Mouse (Mus musculus): ENCODE results near the gene Lbhd2. TPM values are rescaled to one million over a fixed set of nuclear protein-coding genes. Genes with fewer than 3 reads are reported as not detected.
A peak's percentile ranks its signal among the peaks of the same experiment; 100 is the strongest.

Gene Lbhd2
- polyA plus RNA-seq, 1 experiment from 2014 or later, result not detected

GRCm38 (mm10) chr12:111411631-111412355 lies 5.2 kb downstream of the Lbhd2 start:
- no peak overlapping the region for H3K4me3 ChIP-seq
- no peak overlapping the region for H3K4me2 ChIP-seq
- H3K9ac ChIP-seq, result 0 out of 2 replicates have a peak overlapping the region, but pooled peaks have one; percentile 26
- H3K27me3 ChIP-seq, result peaks cover 48% of the 10 kb centered on the region
- no peak for ATAC-seq (ENCODE audit: low read depth)
- H3K36me3 ChIP-seq, result no peaks in the 10 kb centered on the region
- H3K27ac ChIP-seq (replicated peaks), result no peak overlapping the region
- peaks cover 33% of the 10 kb centered on the region for H3K4me1 ChIP-seq (replicated peaks)
- H3K9me3 ChIP-seq, result no peaks in the 10 kb centered on the region
- WGBS, result 79% methylated on average over 8 of the region's 8 CpGs

- Histone ChIP-seq H3K9ac (peak overlapping the region; percentile 52), H3K9me3 (no peaks in the 10 kb centered on the region), H3K4me1 (replicated peaks) (peaks cover 40% of the 10 kb centered on the region), H3K27ac (replicated peaks) (no peak overlapping the region), H3K4me2 (peak overlapping the region; percentile 56), H3K27me3 (peaks cover 48% of the 10 kb centered on the region), H3K4me3 (peak overlapping the region; percentile 33), H3K36me3 (no peaks in the 10 kb centered on the region)
- no peak for ATAC-seq (ENCODE audit: low read depth)
- WGBS, result 21% methylated on average over 12 of the region's 12 CpGs
Measured at GRCm38 (mm10) chr12:111412581-111413284, 6.1 kb downstream of the Lbhd2 start.

GRCm38 (mm10) chr12:111413300-111413699 lies 6.7 kb downstream of the Lbhd2 start:
- H3K27me3 ChIP-seq, result peaks cover 48% of the 10 kb centered on the region
- no peaks in the 10 kb centered on the region for H3K9me3 ChIP-seq
- H3K4me3 ChIP-seq, result peak overlapping the region; percentile 33
- no peak overlapping the region for H3K27ac ChIP-seq (replicated peaks)
- under 1% methylated on average over 21 of the region's 21 CpGs for WGBS
- H3K4me1 ChIP-seq (replicated peaks), result peaks cover 41% of the 10 kb centered on the region
- H3K36me3 ChIP-seq, result no peaks in the 10 kb centered on the region
- ATAC-seq (ENCODE audit: low read depth), result peak; percentile 80
- peak overlapping the region; percentile 52 for H3K9ac ChIP-seq
- peak overlapping the region; percentile 56 for H3K4me2 ChIP-seq

- Histone ChIP-seq H3K4me2 (peak within 1 kb of the TSS; percentile 45), H3K9ac (peak within 1 kb of the TSS; percentile 49; the same call in 1 of the 2 replicates), H3K36me3 (no peaks in the 10 kb centered on the region), H3K4me3 (peak within 1 kb of the TSS; percentile 16; the same call in 1 of the 2 replicates), H3K4me1 (replicated peaks) (peaks cover 23% of the 10 kb centered on the region), H3K9me3 (no peaks in the 10 kb centered on the region), H3K27me3 (peaks cover 50% of the 10 kb centered on the region), H3K27ac (replicated peaks) (no peak within 1 kb of the TSS)
- WGBS, result 3% methylated on average over 17 of the region's 17 CpGs
- no peak for ATAC-seq (ENCODE audit: low read depth)
Measured at GRCm38 (mm10) chr12:111416921-111417779, 10.5 kb downstream of the Lbhd2 start, which contains the start of gene Exoc3l4. TSS of gene Exoc3l4 (plus strand) at chr12:111417017.

- Histone ChIP-seq H3K4me2 (no peak overlapping the region), H3K4me3 (no peak overlapping the region), H3K27ac (replicated peaks) (no peak overlapping the region), H3K27me3 (peaks cover 78% of the 10 kb centered on the region), H3K4me1 (replicated peaks) (peaks cover 26% of the 10 kb centered on the region), H3K9ac (no peak overlapping the region), H3K36me3 (no peaks in the 10 kb centered on the region), H3K9me3 (no peaks in the 10 kb centered on the region)
- no peak for ATAC-seq (ENCODE audit: low read depth)
- WGBS, result 79% methylated on average over 5 of the region's 5 CpGs
Measured at GRCm38 (mm10) chr12:111419918-111420317, 13.3 kb downstream of the Lbhd2 start.

- H3K9ac ChIP-seq, result no peak overlapping the region
- no peak overlapping the region for H3K27ac ChIP-seq (replicated peaks)
- WGBS, result 53% methylated on average over 7 of the region's 7 CpGs
- H3K4me1 ChIP-seq (replicated peaks), result peaks cover 36% of the 10 kb centered on the region
- H3K27me3 ChIP-seq, result peaks cover 90% of the 10 kb centered on the region
- no peaks in the 10 kb centered on the region for H3K9me3 ChIP-seq
- H3K36me3 ChIP-seq, result no peaks in the 10 kb centered on the region
- ATAC-seq (ENCODE audit: low read depth), result no peak
- no peak overlapping the region for H3K4me3 ChIP-seq
- H3K4me2 ChIP-seq, result no peak overlapping the region
Measured at GRCm38 (mm10) chr12:111420946-111421709, 14.5 kb downstream of the Lbhd2 start.

- ATAC-seq (ENCODE audit: low read depth), result no peak
- H3K9ac ChIP-seq, result no peak overlapping the region
- H3K4me1 ChIP-seq (replicated peaks), result peaks cover 27% of the 10 kb centered on the region
- no peak overlapping the region for H3K4me3 ChIP-seq
- no peaks in the 10 kb centered on the region for H3K9me3 ChIP-seq
- H3K27ac ChIP-seq (replicated peaks), result no peak overlapping the region
- no peak overlapping the region; the same call in 1 of the 2 replicates for H3K4me2 ChIP-seq
- H3K36me3 ChIP-seq, result no peaks in the 10 kb centered on the region
- H3K27me3 ChIP-seq, result peaks cover 94% of the 10 kb centered on the region
- 31% methylated on average over 5 of the region's 5 CpGs for WGBS
Measured at GRCm38 (mm10) chr12:111422852-111423251, 16.2 kb downstream of the Lbhd2 start.

GRCm38 (mm10) chr12:111423570-111424129 lies 17.0 kb downstream of the Lbhd2 start:
- Histone ChIP-seq H3K36me3 (no peaks in the 10 kb centered on the region), H3K4me1 (replicated peaks) (peaks cover 35% of the 10 kb centered on the region), H3K9ac (peak overlapping the region; percentile 52; the same call in 1 of the 2 replicates), H3K4me3 (peak overlapping the region; percentile 30), H3K27ac (replicated peaks) (no peak overlapping the region), H3K4me2 (peak overlapping the region; percentile 54), H3K9me3 (no peaks in the 10 kb centered on the region), H3K27me3 (peaks cover 96% of the 10 kb centered on the region)
- no peak for ATAC-seq (ENCODE audit: low read depth)
- 2% methylated on average over 43 of the region's 43 CpGs for WGBS

GRCm38 (mm10) chr12:111424547-111424946 lies 17.9 kb downstream of the Lbhd2 start:
- peaks cover 44% of the 10 kb centered on the region for H3K4me1 ChIP-seq (replicated peaks)
- 21% methylated on average over 9 of the region's 9 CpGs for WGBS
- no peak overlapping the region for H3K27ac ChIP-seq (replicated peaks)
- H3K9ac ChIP-seq, result no peak overlapping the region
- peaks cover 95% of the 10 kb centered on the region for H3K27me3 ChIP-seq
- ATAC-seq (ENCODE audit: low read depth), result no peak
- no peaks in the 10 kb centered on the region for H3K9me3 ChIP-seq
- no peak overlapping the region for H3K4me2 ChIP-seq
- no peak overlapping the region for H3K4me3 ChIP-seq
- no peaks in the 10 kb centered on the region for H3K36me3 ChIP-seq

- H3K36me3 ChIP-seq, result no peaks in the 10 kb centered on the region
- ATAC-seq (ENCODE audit: low read depth), result 0 out of 2 replicates have a peak, but pooled peaks have one; percentile 17
- peaks cover 96% of the 10 kb centered on the region for H3K27me3 ChIP-seq
- H3K4me3 ChIP-seq, result no peak overlapping the region
- WGBS, result 4% methylated on average over 15 of the region's 15 CpGs
- H3K4me2 ChIP-seq, result no peak overlapping the region
- no peak overlapping the region for H3K9ac ChIP-seq
- H3K4me1 ChIP-seq (replicated peaks), result peaks cover 49% of the 10 kb centered on the region
- no peak overlapping the region for H3K27ac ChIP-seq (replicated peaks)
- no peaks in the 10 kb centered on the region for H3K9me3 ChIP-seq
Measured at GRCm38 (mm10) chr12:111425258-111425657, 18.6 kb downstream of the Lbhd2 start.

Measured in neural tube, embryonic 13.5 days (tissue).